Mouse (Mus musculus): ENCODE results near the gene Txn2. TPM values are rescaled to one million over a fixed set of nuclear protein-coding genes. Genes with fewer than 3 reads are reported as not detected.
A peak's percentile ranks its signal among the peaks of the same experiment; 100 is the strongest.

Gene Txn2
- polyA plus RNA-seq, 1 experiment: not detected

GRCm38 (mm10) chr15:77906081-77906480, 22.7 kb downstream of the Txn2 start:
- TF ChIP-seq POLR2A (IDR thresholded peaks at IDR 0.05; ENCODE audit: insufficient read depth, low read depth, low read length) (no peak), CTCF (IDR thresholded peaks at IDR 0.05; ENCODE audit: insufficient read depth, low read depth, low read length) (no peak)
- WGBS: 92% methylated on average over 8 of the region's 8 CpGs
- no peak overlapping the region for H3K4me3 ChIP-seq (ENCODE audit: insufficient read depth, low read depth, low read length)

GRCm38 (mm10) chr15:77905275-77905970, 23.4 kb downstream of the Txn2 start:
- Histone ChIP-seq H3K4me1 (ENCODE audit: control insufficient read depth, insufficient read depth, low read length) (peaks cover 19% of the 10 kb centered on the region), H3K4me3 (ENCODE audit: insufficient read depth, low read depth, low read length) (peak overlapping the region; percentile 32), H3K27ac (ENCODE audit: insufficient read depth, low read depth, low read length) (no peak overlapping the region)
- TF ChIP-seq POLR2A (IDR thresholded peaks at IDR 0.05; ENCODE audit: insufficient read depth, low read depth, low read length): no peak
- 20% methylated on average over 26 of the region's 26 CpGs for WGBS

More at GRCm38 (mm10) chr15:77906081-77906480, 22.7 kb downstream of the Txn2 start:
- Histone ChIP-seq H3K4me1 (ENCODE audit: control insufficient read depth, insufficient read depth, low read length) (peaks cover 19% of the 10 kb centered on the region), H3K27ac (ENCODE audit: insufficient read depth, low read depth, low read length) (no peak overlapping the region)

- Histone ChIP-seq H3K27ac (ENCODE audit: insufficient read depth, low read depth, low read length) (no peak overlapping the region), H3K4me3 (ENCODE audit: insufficient read depth, low read depth, low read length) (no peak overlapping the region), H3K4me1 (ENCODE audit: control insufficient read depth, insufficient read depth, low read length) (peaks cover 19% of the 10 kb centered on the region)
- TF ChIP-seq CTCF (IDR thresholded peaks at IDR 0.05; ENCODE audit: insufficient read depth, low read depth, low read length) (no peak), POLR2A (IDR thresholded peaks at IDR 0.05; ENCODE audit: insufficient read depth, low read depth, low read length) (no peak)
- 53% methylated on average over 12 of the region's 12 CpGs for WGBS
Observed at GRCm38 (mm10) chr15:77904363-77904892, 24.4 kb downstream of the Txn2 start.

GRCm38 (mm10) chr15:77903176-77903575, 25.6 kb downstream of the Txn2 start:
- no peak for TF ChIP-seq CTCF (IDR thresholded peaks at IDR 0.05; ENCODE audit: insufficient read depth, low read depth, low read length)
- TF ChIP-seq POLR2A (IDR thresholded peaks at IDR 0.05; ENCODE audit: insufficient read depth, low read depth, low read length): no peak

GRCm38 (mm10) chr15:77894926-77895325, 33.9 kb downstream of the Txn2 start:
- 73% methylated on average over 13 of the region's 14 CpGs for WGBS
- Histone ChIP-seq H3K4me1 (ENCODE audit: control insufficient read depth, insufficient read depth, low read length) (peaks cover 4% of the 10 kb centered on the region; the same call in 1 of the 2 replicates), H3K4me3 (ENCODE audit: insufficient read depth, low read depth, low read length) (no peak overlapping the region), H3K27ac (ENCODE audit: insufficient read depth, low read depth, low read length) (no peak overlapping the region)
- TF ChIP-seq POLR2A (IDR thresholded peaks at IDR 0.05; ENCODE audit: insufficient read depth, low read depth, low read length) (no peak), CTCF (IDR thresholded peaks at IDR 0.05; ENCODE audit: insufficient read depth, low read depth, low read length) (no peak)

More at GRCm38 (mm10) chr15:77903176-77903575, 25.6 kb downstream of the Txn2 start:
- H3K4me3 ChIP-seq (ENCODE audit: insufficient read depth, low read depth, low read length): no peak overlapping the region
- H3K4me1 ChIP-seq (ENCODE audit: control insufficient read depth, insufficient read depth, low read length): peaks cover 19% of the 10 kb centered on the region
- peak overlapping the region; percentile 17 for H3K27ac ChIP-seq (ENCODE audit: insufficient read depth, low read depth, low read length)
- WGBS: 40% methylated on average over 5 of the region's 5 CpGs

GRCm38 (mm10) chr15:77893292-77893691, 35.5 kb downstream of the Txn2 start:
- WGBS: 79% methylated on average over 10 of the region's 10 CpGs

GRCm38 (mm10) chr15:77892420-77892819, 36.4 kb downstream of the Txn2 start:
- H3K4me1 ChIP-seq (ENCODE audit: control insufficient read depth, insufficient read depth, low read length): peaks cover 18% of the 10 kb centered on the region
- no peak overlapping the region for H3K27ac ChIP-seq (ENCODE audit: insufficient read depth, low read depth, low read length)
- 90% methylated on average over 10 of the region's 10 CpGs for WGBS
- TF ChIP-seq CTCF (IDR thresholded peaks at IDR 0.05; ENCODE audit: insufficient read depth, low read depth, low read length) (no peak), POLR2A (IDR thresholded peaks at IDR 0.05; ENCODE audit: insufficient read depth, low read depth, low read length) (no peak)
- H3K4me3 ChIP-seq (ENCODE audit: insufficient read depth, low read depth, low read length): no peak overlapping the region

More at GRCm38 (mm10) chr15:77893292-77893691, 35.5 kb downstream of the Txn2 start:
- H3K4me1 ChIP-seq (ENCODE audit: control insufficient read depth, insufficient read depth, low read length): peaks cover 12% of the 10 kb centered on the region
- TF ChIP-seq POLR2A (IDR thresholded peaks at IDR 0.05; ENCODE audit: insufficient read depth, low read depth, low read length): no peak
- TF ChIP-seq CTCF (IDR thresholded peaks at IDR 0.05; ENCODE audit: insufficient read depth, low read depth, low read length): no peak
- no peak overlapping the region for H3K4me3 ChIP-seq (ENCODE audit: insufficient read depth, low read depth, low read length)
- H3K27ac ChIP-seq (ENCODE audit: insufficient read depth, low read depth, low read length): no peak overlapping the region

- no peak for TF ChIP-seq CTCF (IDR thresholded peaks at IDR 0.05; ENCODE audit: insufficient read depth, low read depth, low read length)
- no peak for TF ChIP-seq POLR2A (IDR thresholded peaks at IDR 0.05; ENCODE audit: insufficient read depth, low read depth, low read length)
Observed at GRCm38 (mm10) chr15:77891766-77892165, 37.0 kb downstream of the Txn2 start.

GRCm38 (mm10) chr15:77889761-77890422, 38.9 kb downstream of the Txn2 start:
- Histone ChIP-seq H3K4me3 (ENCODE audit: insufficient read depth, low read depth, low read length) (no peak overlapping the region), H3K27ac (ENCODE audit: insufficient read depth, low read depth, low read length) (no peak overlapping the region), H3K4me1 (ENCODE audit: control insufficient read depth, insufficient read depth, low read length) (peaks cover 26% of the 10 kb centered on the region)
- TF ChIP-seq POLR2A (IDR thresholded peaks at IDR 0.05; ENCODE audit: insufficient read depth, low read depth, low read length): no peak
- TF ChIP-seq CTCF (IDR thresholded peaks at IDR 0.05; ENCODE audit: insufficient read depth, low read depth, low read length): no peak
- 75% methylated on average over 4 of the region's 4 CpGs for WGBS

More at GRCm38 (mm10) chr15:77891766-77892165, 37.0 kb downstream of the Txn2 start:
- H3K4me3 ChIP-seq (ENCODE audit: insufficient read depth, low read depth, low read length): no peak overlapping the region
- H3K4me1 ChIP-seq (ENCODE audit: control insufficient read depth, insufficient read depth, low read length): peaks cover 21% of the 10 kb centered on the region
- no peak overlapping the region for H3K27ac ChIP-seq (ENCODE audit: insufficient read depth, low read depth, low read length)
- WGBS: 93% methylated on average over 8 of the region's 8 CpGs
